8 mouse cellular contexts compared by ENCODE assay signal in genomic region chr15:81960171-81961077, GRCm38 (mm10). TPM values are rescaled to one million over a fixed set of nuclear protein-coding genes. Genes with fewer than 3 reads are reported as not detected.
A peak's percentile ranks its signal among the peaks of the same experiment; 100 is the strongest.
DNase-seq lines count a peak whose midpoint lies in the region; ATAC-seq and TF ChIP-seq lines count a peak whose summit lies in the region.

Gene Pmm1 (minus strand): TSS chr15:81960930.

- H3K27ac ChIP-seq in ES-E14 (ENCODE audit: insufficient read depth, low read depth, low read length, poor library complexity, severe bottlenecking) = peak within 1 kb of the TSS; percentile 62
- H3K27ac ChIP-seq in forebrain, embryonic 15.5 days (replicated peaks) = peak within 1 kb of the TSS; percentile 89

- H3K4me2 ChIP-seq in forebrain, embryonic 15.5 days (replicated peaks) = peak within 1 kb of the TSS; percentile 88

- intact Hi-C loops in heart, postnatal 25 days (cut with DNase I) = loop anchor here (1.0 kb wide), 1 partner anchor 29 kb away; no protein-coding TSS in a partner anchor

- H3K9me3 ChIP-seq in ES-E14 (ENCODE audit: control insufficient read depth, insufficient read depth, low read depth, low read length) = no peaks in the 10 kb centered on the region
- H3K9me3 ChIP-seq in forebrain, embryonic 15.5 days = no peaks in the 10 kb centered on the region

- H3K27me3 ChIP-seq in forebrain, embryonic 15.5 days = no peaks in the 10 kb centered on the region

- peak; percentile 97 for ATAC-seq in forebrain, embryonic 15.5 days (replicated peaks)
- peak; percentile 92 for ATAC-seq in neutrophil, adult 5-6 weeks (ENCODE audit: extremely low read depth, insufficient number of reproducible peaks, low FRiP score, poor library complexity, severe bottlenecking)

- under 1% methylated on average over 77 of the region's 77 CpGs for WGBS in forebrain, embryonic 15.5 days
- under 1% methylated on average over 77 of the region's 77 CpGs for WGBS in lung, adult 2 months

- DNase-seq in ES-E14 (ENCODE audit: low read depth, low spot score) = peak; percentile 99
- peak; percentile 99 for DNase-seq in cerebellum, adult 11-12 months
- DNase-seq in heart, postnatal 25 days (ENCODE audit: low spot score) = peak; percentile 94
- peak; percentile 96 to 99 for DNase-seq in layer of hippocampus, adult 18-20 months (ENCODE audit: low spot score in 2 of 2)
- DNase-seq in lung, adult 2 months = peak; percentile 98
- peak; percentile 98 for DNase-seq in thymus, adult 18-20 months

- peaks cover 29% of the 10 kb centered on the region for H3K36me3 ChIP-seq in ES-E14 (ENCODE audit: control insufficient read depth, insufficient read depth, low read length, poor library complexity, severe bottlenecking)
- no peaks in the 10 kb centered on the region for H3K36me3 ChIP-seq in forebrain, embryonic 15.5 days

- TF ChIP-seq POLR2A in lung, adult 2 months (IDR thresholded peaks at IDR 0.05; ENCODE audit: borderline replicate concordance, extremely low read depth, low read depth, low read length) = peak; percentile 44; the same call in 1 of the 2 replicates

- peak within 1 kb of the TSS; percentile 79 to 98 for H3K4me3 ChIP-seq in ES-E14 (ENCODE audit: insufficient read depth in 1 of 2, low read depth in 1 of 2, low read length in 2 of 2, poor library complexity in 1 of 2, severe bottlenecking in 1 of 2)
- H3K4me3 ChIP-seq in forebrain, embryonic 15.5 days = peak within 1 kb of the TSS; percentile 76
- H3K4me3 ChIP-seq in lung, adult 2 months (replicated peaks; ENCODE audit: extremely low read depth, low read depth, low read length) = peak within 1 kb of the TSS; percentile 65

- peak within 1 kb of the TSS; percentile 79 for H3K9ac ChIP-seq in ES-E14 (ENCODE audit: insufficient read depth, low read depth, low read length, poor library complexity, severe bottlenecking)
- peak within 1 kb of the TSS; percentile 75 for H3K9ac ChIP-seq in forebrain, embryonic 15.5 days (replicated peaks)

- in situ Hi-C loops in ES-E14 (cut with MboI; ENCODE audit: low sequenced_read_pairs in 2 of 2, unreplicated experiment in 2 of 2) = no loop called here

- peak; percentile 85 for TF ChIP-seq CTCF in lung, adult 2 months (IDR thresholded peaks at IDR 0.05; ENCODE audit: insufficient read depth, low read length)

- peaks cover 5 to 13% of the 10 kb centered on the region in 2 experiments; a peak in 3 of 4 replicates for H3K4me1 ChIP-seq in ES-E14 (ENCODE audit: control insufficient read depth in 2 of 2, insufficient read depth in 2 of 2, low read length in 2 of 2, poor library complexity in 1 of 2)
- peaks cover 24% of the 10 kb centered on the region for H3K4me1 ChIP-seq in forebrain, embryonic 15.5 days
- H3K4me1 ChIP-seq in lung, adult 2 months (ENCODE audit: control insufficient read depth, insufficient read depth, low read length) = no peaks in the 10 kb centered on the region

TF ChIP-seq in ES-E14, 5 proteins besides CTCF, POLR2A, EP300 and RAD21:
- TF ChIP-seq HCFC1 (IDR thresholded peaks at IDR 0.05; ENCODE audit: borderline replicate concordance, insufficient read depth, low read length) = no peak
- no peak for TF ChIP-seq MAFK (IDR thresholded peaks at IDR 0.05; ENCODE audit: insufficient read depth, low read depth, low read length)
- TF ChIP-seq ZC3H11A (IDR thresholded peaks at IDR 0.05; ENCODE audit: borderline replicate concordance, low read depth, low read length) = no peak
- TF ChIP-seq ZNF384 (IDR thresholded peaks at IDR 0.05; ENCODE audit: low read depth, low read length) = no peak
- no peak for TF ChIP-seq CHD2 (IDR thresholded peaks at IDR 0.05; ENCODE audit: low read depth, low read length)
TF ChIP-seq in ES-E14: peak in this region for 0.

RNA-seq across cellular contexts. Expression of gene Pmm1, which starts in this region (rescaled TPM):
- 299 and 342 TPM in 2 replicates for total RNA-seq in ES-E14 (2012; rRNA removed)
- polyA plus RNA-seq in forebrain, embryonic 15.5 days (2015; fragmentation: Nextera tagmentation; extraction: Ambion mirVana) = 82.5 and 84.5 TPM in 2 replicates
- 10 to 100 TPM; 26.6 to 27.0 TPM for total RNA-seq in heart, postnatal 25 days (2021)
- total RNA-seq in layer of hippocampus, adult 18-20 months (2021) = 100 to 1,000 TPM; 216 to 221 TPM
- polyA plus RNA-seq in lung, adult 2 months (2012; rRNA removed) = 35.6 and 41.0 TPM in 2 replicates
- 5.0 and 9.6 TPM in 2 replicates for total RNA-seq in neutrophil, adult 5-6 weeks (2017)

Comparison
In these comparisons a context has a peak if more than half of its experiments do, and no peak if none do; other contexts are left out.
1. Peak in every context shown above with its lines: DNase-seq, ATAC-seq, H3K4me3 ChIP-seq and H3K27ac ChIP-seq.
2. RNA of gene Pmm1 (total RNA-seq): 299 to 342 TPM in ES-E14 and 216 to 221 TPM in layer of hippocampus, adult 18-20 months; 26.6 to 27.0 TPM in heart, postnatal 25 days and 5.0 to 9.6 TPM in neutrophil, adult 5-6 weeks; every median in the first group is over 4 times any median in the second.